Mouse (Mus musculus) gastrocnemius, postnatal 10 days (tissue): ENCODE measurements at regions not wholly inside any gene's neighbourhood (a gene's known extent, or its start where the extent isn't known, plus 50 kb on each side); places are given as distances from the start of the nearest gene placed in this dataset.

Source experiments
- DNase-seq: peaks from one replicate; pipeline ENCODE4 v3.0.0; 2021; ENCODE audit warnings: mixed read lengths

GRCm38 (mm10) chrX:35791273-35791672, 97.4 kb upstream of the Dock11 start:
- DNase-seq: no peak

- peak; percentile 30 for DNase-seq
Observed at GRCm38 (mm10) chrX:35813206-35813605, 75.4 kb upstream of the Dock11 start.

GRCm38 (mm10) chrX:35834411-35834810, 54.2 kb upstream of the Dock11 start:
- DNase-seq: peak; percentile 7

GRCm38 (mm10) chrX:35838064-35838463, 50.6 kb upstream of the Dock11 start:
- no peak for DNase-seq
